Mouse (Mus musculus) liver, adult 2 months (tissue): ENCODE results near the gene Vgll3. TPM values are rescaled to one million over a fixed set of nuclear protein-coding genes. Genes with fewer than 3 reads are reported as not detected.

Experiments
- DNase-seq: peaks from one replicate; pipeline ENCODE4 v3.0.0-alpha.2; 2011; ENCODE audit warnings: low read depth, low spot score; ENCODE audit errors: extremely low read depth
- H3K27ac ChIP-seq: fragments of 200-500 bp; replicated peaks from 2 replicates; pipeline ENCODE4 v1.5.1; 2012; ENCODE audit warnings: low read depth, mild to moderate bottlenecking, control low read depth, inconsistent platforms, low read length; ENCODE audit not compliant: insufficient read depth
- H3K27me3 ChIP-seq: fragments of 200-500 bp; 2 replicates; pipeline ENCODE4 v1.6.1; 2012; ENCODE audit warnings: mild to moderate bottlenecking, moderate library complexity, low read length, inconsistent platforms; ENCODE audit not compliant: control insufficient read depth, insufficient read depth
- H3K36me3 ChIP-seq: fragments of 200-500 bp; 2 replicates; pipeline ENCODE4 v1.6.1; 2012; ENCODE audit warnings: low read length, inconsistent platforms; ENCODE audit not compliant: control insufficient read depth, insufficient read depth
- H3K4me1 ChIP-seq: fragments of 200-500 bp; 2 replicates; pipeline ENCODE4 v1.6.1; 2011; ENCODE audit warnings: low read length; ENCODE audit not compliant: control insufficient read depth, insufficient read depth
- H3K4me3 ChIP-seq: fragments of 200-500 bp; 2 replicates; pipeline ENCODE4 v1.5.1; 2011; ENCODE audit warnings: low read depth, mild to moderate bottlenecking, control low read depth, low read length, moderate library complexity; ENCODE audit not compliant: insufficient read depth
- H3K79me2 ChIP-seq: fragments of 200-500 bp; 2 replicates; pipeline ENCODE4 v1.6.1; 2012; ENCODE audit warnings: inconsistent platforms, mild to moderate bottlenecking, low read length, moderate library complexity; ENCODE audit not compliant: control insufficient read depth, insufficient read depth
- H3K9ac ChIP-seq: fragments of 200-500 bp; 2 replicates; pipeline ENCODE4 v1.6.1; 2012; ENCODE audit warnings: low read depth, mild to moderate bottlenecking, control low read depth, inconsistent platforms, low read length
- CTCF ChIP-seq: fragments of 200-500 bp; IDR thresholded peaks from 2 replicates; pipeline ENCODE4 v1.5.1; 2011; ENCODE audit warnings: low read depth, low read length, control low read depth
- POLR2A ChIP-seq: fragments of 200-500 bp; IDR thresholded peaks from 2 replicates; pipeline ENCODE4 v1.6.1; 2011; ENCODE audit warnings: low read length, control low read depth; ENCODE audit not compliant: insufficient read depth; ENCODE audit errors: extremely low read depth
- whole genome bisulfite sequencing: fragments of 180-500 bp; shearing (Covaris S2); methylation state at CpG from one replicate; pipeline ENCODE4 v1.1.7; 2018; 5-methylcytosine and 5-hydroxymethylcytosine counted together
- polyA plus RNA-seq: library from polyadenylated mRNA; depleted of rRNA; stranded (reverse); fragments of >200 nt; gene quantifications from 2 replicates; pipeline ENCODE4 v1.2.3, GENCODE M21; 2012
- total RNA-seq: library from RNA; depleted of rRNA; stranded (reverse); fragments of >200 nt; gene quantifications from 2 replicates; pipeline ENCODE4 v1.2.3, GENCODE M21; 2014

Gene Vgll3
- total and polyA plus RNA-seq, 2 experiments: 0.28 to 0.33 TPM

DNA sequence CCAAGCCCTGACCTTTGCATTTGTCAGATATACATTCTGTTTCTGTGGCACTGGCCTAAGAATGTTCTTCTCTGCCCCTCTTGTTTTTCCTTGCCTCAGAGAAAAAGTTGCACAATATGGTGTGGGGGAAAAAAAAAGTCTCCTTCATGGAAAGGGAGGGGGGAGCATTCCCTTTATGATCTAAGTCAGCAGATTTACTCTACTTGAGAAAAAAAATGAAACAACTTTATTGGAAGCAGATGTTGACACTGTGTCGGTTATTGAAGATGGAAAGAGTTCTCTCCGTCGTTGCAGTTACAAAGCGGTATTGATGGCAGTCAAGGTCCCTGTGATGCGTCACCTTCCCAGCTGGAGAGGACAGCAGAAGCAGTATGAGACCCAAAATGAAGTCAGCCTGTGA is 49.4 kb downstream of the Vgll3 start:
- Histone ChIP-seq H3K36me3 (no peaks in the 10 kb centered on the region), H3K4me1 (no peaks in the 10 kb centered on the region), H3K4me3 (no peak overlapping the region), H3K79me2 (no peaks in the 10 kb centered on the region), H3K9ac (no peak overlapping the region), H3K27ac (no peak overlapping the region), H3K27me3 (no peaks in the 10 kb centered on the region)
- no peak for DNase-seq
- TF ChIP-seq CTCF (no peak), POLR2A (no peak)
- WGBS: 85% methylated on average over 5 of the region's 5 CpGs

GRCm38 (mm10) chr16:65867927-65868326 is 52.9 kb downstream of the Vgll3 start:
- 72% methylated on average over 2 of the region's 2 CpGs for WGBS
- no peak overlapping the region for H3K9ac ChIP-seq
- no peaks in the 10 kb centered on the region for H3K36me3 ChIP-seq
- DNase-seq: no peak
- no peak for TF ChIP-seq CTCF
- no peak for TF ChIP-seq POLR2A
- no peak overlapping the region for H3K27ac ChIP-seq
- no peaks in the 10 kb centered on the region for H3K27me3 ChIP-seq
- H3K4me1 ChIP-seq: no peaks in the 10 kb centered on the region
- no peaks in the 10 kb centered on the region for H3K79me2 ChIP-seq
- no peak overlapping the region for H3K4me3 ChIP-seq

DNA sequence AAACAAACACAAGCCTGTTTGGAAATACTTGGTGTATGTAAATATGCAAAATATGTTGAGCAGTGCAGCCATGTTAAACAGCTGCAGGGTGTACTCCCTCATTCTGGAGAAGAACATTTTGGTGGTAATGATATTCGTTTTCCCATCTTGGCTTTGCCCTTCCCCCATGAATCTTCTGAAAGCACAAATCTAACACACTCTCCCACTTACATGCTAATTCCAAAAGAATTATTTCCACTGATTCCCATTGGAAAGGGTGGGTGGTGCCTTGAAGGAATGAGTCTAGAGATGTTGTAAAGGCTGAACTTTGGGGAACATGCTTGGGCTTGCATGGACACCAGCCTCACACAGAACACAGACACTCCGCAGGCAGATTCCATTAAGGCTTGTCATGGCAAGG is 53.9 kb downstream of the Vgll3 start:
- DNase-seq: no peak
- TF ChIP-seq CTCF: no peak
- WGBS: 85% methylated on average over 2 of the region's 2 CpGs

DNA sequence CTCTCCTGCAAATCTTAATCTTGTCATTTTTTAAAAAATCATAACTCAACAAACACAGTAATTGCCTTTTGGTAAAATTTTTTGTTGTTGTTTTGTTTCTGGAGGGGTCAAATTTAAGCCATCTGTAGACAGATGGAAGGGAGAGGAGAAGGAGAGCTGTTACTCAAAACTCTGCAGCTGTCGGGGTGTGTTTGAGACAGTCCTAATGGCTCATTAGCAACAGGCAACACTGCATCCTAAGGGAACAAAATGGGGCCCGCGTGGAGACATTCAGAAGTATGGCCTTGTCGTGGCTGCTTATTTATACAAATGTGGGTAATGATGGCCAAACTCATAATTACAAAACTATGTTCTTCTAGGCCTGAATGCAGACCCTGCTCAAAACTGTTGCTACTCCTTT is 73.9 kb downstream of the Vgll3 start:
- no peak for TF ChIP-seq POLR2A
- TF ChIP-seq CTCF: no peak
- Histone ChIP-seq H3K27ac (no peak overlapping the region), H3K4me1 (no peaks in the 10 kb centered on the region), H3K79me2 (no peaks in the 10 kb centered on the region), H3K27me3 (no peaks in the 10 kb centered on the region), H3K9ac (no peak overlapping the region), H3K4me3 (no peak overlapping the region), H3K36me3 (no peaks in the 10 kb centered on the region)
- DNase-seq: no peak
- 89% methylated on average over 4 of the region's 4 CpGs for WGBS

More for the DNA sequence above, 53.9 kb downstream of the Vgll3 start:
- no peak overlapping the region for H3K4me3 ChIP-seq
- no peaks in the 10 kb centered on the region for H3K4me1 ChIP-seq
- no peak overlapping the region for H3K9ac ChIP-seq
- H3K79me2 ChIP-seq: no peaks in the 10 kb centered on the region
- H3K36me3 ChIP-seq: no peaks in the 10 kb centered on the region
- no peak overlapping the region for H3K27ac ChIP-seq
- H3K27me3 ChIP-seq: no peaks in the 10 kb centered on the region
